Mouse (Mus musculus) liver, postnatal 0 days (tissue): ENCODE measurements around the gene Etnk1. TPM values are rescaled to one million over a fixed set of nuclear protein-coding genes. Genes with fewer than 3 reads are reported as not detected.

ENCODE experiments used
- ATAC-seq: fragments of 200-750 bp; cut with Nextera tagmentation; 2 replicates; pipeline ENCODE4 v1.8.0; 2017; ENCODE audit warnings: mild to moderate bottlenecking, moderate library complexity
- DNase-seq: peaks from one replicate; pipeline ENCODE4 v3.0.0-alpha.2; 2016
- H3K27ac ChIP-seq: fragments of 300-500 bp; sonication (generic); 2 replicates; pipeline ENCODE4 v1.5.1; 2014; ENCODE audit warnings: antibody characterized with exemption, moderate library complexity, mild to moderate bottlenecking, low read depth
- H3K27me3 ChIP-seq: fragments of 300-500 bp; sonication (generic); 2 replicates; pipeline ENCODE4 v1.6.1; 2014; ENCODE audit warnings: low read length, control low read depth, mixed read lengths; ENCODE audit not compliant: insufficient read depth
- H3K36me3 ChIP-seq: fragments of 300-500 bp; sonication (generic); replicated peaks from 2 replicates; pipeline ENCODE4 v1.6.1; 2014; ENCODE audit warnings: mild to moderate bottlenecking, control low read depth, low read length, moderate library complexity, mixed read lengths; ENCODE audit not compliant: insufficient read depth
- H3K4me1 ChIP-seq: fragments of 300-500 bp; sonication (generic); 2 replicates; pipeline ENCODE4 v1.6.1; 2014; ENCODE audit warnings: antibody characterized with exemption, mild to moderate bottlenecking, control low read depth; ENCODE audit not compliant: insufficient read depth
- H3K4me2 ChIP-seq: fragments of 300-500 bp; sonication (generic); 2 replicates; pipeline ENCODE4 v1.6.1; 2014; ENCODE audit warnings: low read depth, mild to moderate bottlenecking, low read length, moderate library complexity, mixed read lengths
- H3K4me3 ChIP-seq: fragments of 300-500 bp; sonication (generic); 2 replicates; pipeline ENCODE4 v1.5.1; 2014; ENCODE audit warnings: low read depth, low read length
- H3K9ac ChIP-seq: fragments of 300-500 bp; sonication (generic); replicated peaks from 2 replicates; pipeline ENCODE4 v1.6.1; 2014; ENCODE audit warnings: mild to moderate bottlenecking, moderate library complexity
- H3K9me3 ChIP-seq: fragments of 300-500 bp; sonication (generic); 2 replicates; pipeline ENCODE4 v1.6.1; 2016; ENCODE audit warnings: mild to moderate bottlenecking, control low read depth, low read length, mixed read lengths
- CTCF ChIP-seq: sonication (generic); IDR thresholded peaks from 2 replicates; pipeline ENCODE4 v1.5.1; 2016; ENCODE audit warnings: antibody characterized with exemption, low read depth
- EP300 ChIP-seq: IDR thresholded peaks from 2 replicates; pipeline ENCODE4 v1.6.1; 2016; ENCODE audit warnings: antibody characterized with exemption, low read depth, mild to moderate bottlenecking
- WGBS: fragments of 180-500 bp; shearing (Covaris S2); extraction: QIAGEN DNeasy Blood & Tissue Kit; methylation state at CpG from one replicate; pipeline ENCODE4 v1.1.7; 2014; ENCODE audit not compliant: insufficient replicate concordance; 5-methylcytosine and 5-hydroxymethylcytosine counted together
- polyA plus RNA-seq: library from polyadenylated mRNA; unstranded; fragments of >200 nt; fragmentation: Nextera tagmentation; extraction: Ambion mirVana; gene quantifications from 2 replicates; pipeline ENCODE4 v1.2.1, GENCODE M21; 2015

Etnk1 gene
- polyA plus RNA-seq, 1 experiment from 2014 or later, result 6.9 TPM

DNA sequence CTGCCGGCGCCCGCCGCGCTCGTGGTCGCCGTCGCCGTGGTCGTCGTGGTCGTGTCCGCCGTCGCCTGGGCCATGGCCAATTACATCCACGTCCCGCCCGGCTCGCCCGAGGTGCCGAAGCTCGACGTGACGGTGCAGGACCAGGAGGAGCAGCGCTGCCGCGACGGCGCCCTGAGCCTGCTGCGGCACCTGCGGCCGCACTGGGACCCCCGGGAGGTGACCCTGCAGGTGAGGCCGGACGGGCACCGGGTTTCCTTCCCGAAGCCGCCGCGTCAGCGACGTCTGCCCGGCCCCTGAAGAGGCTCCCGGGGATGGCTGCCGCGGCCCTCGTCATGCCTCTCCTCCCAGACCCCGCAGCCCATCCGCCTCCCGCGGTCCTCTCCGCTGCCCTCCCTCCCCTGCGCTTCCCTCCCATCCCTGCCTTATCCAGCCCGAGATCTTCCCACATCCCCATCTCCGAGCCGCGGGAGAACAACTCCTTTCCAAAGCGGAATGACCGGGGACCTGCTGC lies 443 bp downstream of the Etnk1 start:
- ATAC-seq, result peak; percentile 52
- Histone ChIP-seq H3K27ac (peak overlapping the region; percentile 95), H3K9ac (peak overlapping the region; percentile 92), H3K4me1 (peaks cover 36% of the 10 kb centered on the region), H3K9me3 (no peaks in the 10 kb centered on the region), H3K27me3 (no peaks in the 10 kb centered on the region), H3K36me3 (peaks cover 13% of the 10 kb centered on the region), H3K4me2 (peak overlapping the region; percentile 91), H3K4me3 (peak overlapping the region; percentile 94)
- under 1% methylated on average over 40 of the region's 60 CpGs for WGBS
- no peak for DNase-seq
- TF ChIP-seq CTCF (no peak), EP300 (no peak)

DNA sequence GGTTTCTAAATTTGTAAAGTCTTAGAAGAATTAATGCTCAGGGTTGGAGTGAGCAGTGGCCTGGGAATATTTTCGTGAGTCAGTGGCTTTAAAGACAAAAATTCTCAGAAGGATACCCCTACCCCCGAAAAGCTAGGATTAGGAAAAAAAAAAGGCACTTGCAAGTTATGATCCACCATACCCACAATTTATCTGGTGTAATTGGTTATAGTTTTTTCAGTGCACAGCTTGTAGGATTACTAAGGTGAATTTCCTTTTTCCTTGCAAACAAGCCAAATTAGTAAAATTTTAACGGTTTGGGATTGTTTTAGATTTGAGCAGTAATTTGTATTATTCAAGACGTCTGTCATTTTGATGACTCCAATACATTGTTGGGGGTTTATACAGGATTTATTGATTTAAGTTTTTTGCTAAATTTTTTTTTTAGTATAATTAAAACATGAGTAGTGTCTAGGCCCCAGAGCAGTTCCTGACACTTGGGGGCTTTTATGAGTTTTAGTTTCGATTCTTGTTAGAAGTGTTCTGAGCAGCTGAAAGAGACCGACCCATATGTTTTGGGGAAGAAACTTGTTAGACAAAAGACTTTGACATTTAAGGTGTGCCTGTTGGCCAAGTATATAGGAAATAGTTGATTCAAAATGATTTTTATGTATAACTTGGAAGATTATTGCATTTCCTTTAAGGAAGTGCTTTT lies 1.1 kb downstream of the Etnk1 start:
- Histone ChIP-seq H3K4me3 (peak overlapping the region; percentile 94), H3K27me3 (no peaks in the 10 kb centered on the region), H3K27ac (peak overlapping the region; percentile 95), H3K9me3 (no peaks in the 10 kb centered on the region), H3K36me3 (peaks cover 17% of the 10 kb centered on the region), H3K9ac (peak overlapping the region; percentile 92), H3K4me1 (peaks cover 36% of the 10 kb centered on the region), H3K4me2 (peak overlapping the region; percentile 91)
- ATAC-seq (no peak), DNase-seq (no peak)
- 8% methylated on average over 6 of the region's 6 CpGs for WGBS
- TF ChIP-seq EP300 (no peak), CTCF (no peak)

DNA sequence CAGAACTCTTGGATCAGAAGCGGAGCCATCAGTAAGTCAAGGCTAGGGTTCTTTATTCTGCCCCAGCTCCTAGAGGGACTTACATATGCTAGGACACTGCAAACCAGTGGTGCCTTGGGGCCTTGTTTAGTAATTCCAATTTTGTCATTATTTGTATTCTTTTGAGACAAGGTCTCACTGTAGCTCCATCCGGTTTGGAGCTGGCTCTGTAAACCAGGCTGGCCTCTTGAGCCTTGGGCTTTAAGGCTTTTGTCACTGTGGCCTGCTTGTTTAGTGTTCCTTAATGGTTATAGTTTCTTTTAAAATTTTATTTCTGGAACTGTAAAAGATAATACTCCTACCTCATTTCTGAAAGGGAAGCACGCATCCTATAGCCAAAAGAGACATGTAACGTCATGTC lies 2.4 kb downstream of the Etnk1 start:
- Histone ChIP-seq H3K9ac (0 out of 2 replicates have a peak overlapping the region, but pooled peaks have one; percentile 27), H3K4me3 (0 out of 2 replicates have a peak overlapping the region, but pooled peaks have one; percentile 94), H3K27me3 (no peaks in the 10 kb centered on the region), H3K4me1 (peaks cover 32% of the 10 kb centered on the region), H3K4me2 (peak overlapping the region; percentile 91), H3K36me3 (peaks cover 20% of the 10 kb centered on the region), H3K9me3 (no peaks in the 10 kb centered on the region), H3K27ac (no peak overlapping the region)
- TF ChIP-seq EP300 (no peak), CTCF (no peak)
- WGBS, result 73% methylated on average over 4 of the region's 4 CpGs
- no peak for DNase-seq
- ATAC-seq, result no peak

DNA sequence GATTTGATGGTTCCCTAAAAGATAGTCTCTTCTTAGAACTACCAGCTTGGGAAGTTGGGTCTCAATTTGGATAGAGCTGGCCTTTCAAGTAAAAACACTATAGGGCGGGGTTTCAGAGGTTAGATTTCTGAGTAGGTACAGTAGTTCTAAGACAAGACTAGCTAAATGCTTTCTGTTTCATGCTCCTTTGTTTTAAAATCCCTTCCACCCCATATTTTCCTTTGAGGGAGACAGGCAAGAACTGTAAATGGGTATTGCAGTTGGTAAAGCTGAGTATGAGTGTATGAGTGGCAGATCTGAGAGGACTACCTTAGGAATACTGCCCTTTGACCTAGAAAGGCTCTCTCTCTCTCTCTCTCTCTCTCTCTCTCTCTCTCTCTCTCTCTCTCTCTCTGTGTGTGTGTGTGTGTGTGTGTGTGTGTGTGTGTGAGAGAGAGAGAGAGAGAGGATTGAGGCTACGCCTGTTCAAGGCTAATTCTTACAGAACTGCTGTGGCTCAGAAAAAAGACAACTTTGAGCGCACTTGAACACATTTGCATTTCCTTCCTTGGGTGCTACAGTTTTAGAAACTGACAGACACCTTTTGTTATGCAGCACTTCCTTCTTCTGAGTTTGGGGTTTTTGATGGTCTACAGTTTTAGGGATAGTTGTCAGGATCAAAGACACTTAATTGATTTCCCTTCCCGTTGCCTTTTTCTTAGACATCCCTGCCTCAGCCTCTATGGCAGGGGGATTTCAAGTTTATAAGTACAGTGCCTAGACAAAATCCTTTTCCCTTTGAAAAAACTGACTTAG lies 3.3 kb downstream of the Etnk1 start:
- Histone ChIP-seq H3K9me3 (no peaks in the 10 kb centered on the region), H3K4me1 (peaks cover 32% of the 10 kb centered on the region), H3K4me3 (no peak overlapping the region), H3K27me3 (no peaks in the 10 kb centered on the region), H3K27ac (0 out of 2 replicates have a peak overlapping the region, but pooled peaks have one; percentile 2), H3K9ac (no peak overlapping the region), H3K36me3 (peaks cover 20% of the 10 kb centered on the region), H3K4me2 (peak overlapping the region; percentile 91; the same call in 1 of the 2 replicates)
- DNase-seq (no peak), ATAC-seq (no peak)
- TF ChIP-seq CTCF (no peak), EP300 (no peak)
- 62% methylated on average over 4 of the region's 4 CpGs for WGBS

DNA sequence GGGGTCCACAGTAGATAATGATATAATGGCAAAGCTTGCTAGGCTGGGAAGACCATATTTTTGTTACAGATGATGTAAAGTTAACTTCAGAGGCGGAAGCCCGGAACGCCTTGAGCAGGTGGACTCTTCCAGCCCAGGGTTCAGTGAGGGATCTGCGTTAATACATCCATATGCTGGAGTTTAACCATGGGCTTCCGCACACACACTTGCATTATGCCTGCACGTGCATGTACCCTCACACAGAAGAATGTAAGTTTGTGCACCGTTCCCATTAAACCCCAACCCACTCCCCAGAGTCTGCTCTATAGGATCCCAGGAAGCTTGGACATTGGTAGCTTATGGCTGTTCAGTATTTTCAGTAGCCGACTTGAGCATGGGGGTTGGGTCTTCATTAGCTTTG lies 4.0 kb downstream of the Etnk1 start:
- no peak for ATAC-seq
- Histone ChIP-seq H3K36me3 (peaks cover 20% of the 10 kb centered on the region), H3K4me3 (no peak overlapping the region), H3K9me3 (no peaks in the 10 kb centered on the region), H3K4me1 (peaks cover 27% of the 10 kb centered on the region), H3K27ac (no peak overlapping the region), H3K4me2 (no peak overlapping the region), H3K27me3 (no peaks in the 10 kb centered on the region), H3K9ac (no peak overlapping the region)
- TF ChIP-seq EP300, result no peak
- no peak for TF ChIP-seq CTCF
- 92% methylated on average over 8 of the region's 8 CpGs for WGBS
- no peak for DNase-seq
